Mouse (Mus musculus) heart, embryonic 13.5 days (tissue): ENCODE measurements around the gene Hoxa13. TPM values are rescaled to one million over a fixed set of nuclear protein-coding genes. Genes with fewer than 3 reads are reported as not detected.
A peak's percentile ranks its signal among the peaks of the same experiment; 100 is the strongest.

ENCODE experiments used
- ATAC-seq: fragments of 200-750 bp; cut with Nextera tagmentation; 2 replicates; pipeline ENCODE4 v1.8.0; 2017; ENCODE audit warnings: moderate TSS enrichment; ENCODE audit not compliant: insufficient number of reproducible peaks, low FRiP score, low TSS enrichment; ENCODE audit errors: extremely low read depth
- H3K27ac ChIP-seq: fragments of 300-500 bp; sonication (generic); replicated peaks from 2 replicates; pipeline ENCODE4 v1.5.1; 2015; ENCODE audit warnings: moderate library complexity, mild to moderate bottlenecking, inconsistent platforms
- H3K27me3 ChIP-seq: fragments of 300-500 bp; sonication (generic); replicated peaks from 2 replicates; pipeline ENCODE4 v1.6.1; 2015; ENCODE audit warnings: mild to moderate bottlenecking, inconsistent platforms
- H3K36me3 ChIP-seq: fragments of 300-500 bp; sonication (generic); 2 replicates; pipeline ENCODE4 v1.6.1; 2015; ENCODE audit warnings: mild to moderate bottlenecking, inconsistent platforms
- H3K4me1 ChIP-seq: fragments of 300-500 bp; sonication (generic); 2 replicates; pipeline ENCODE4 v1.6.1; 2015; ENCODE audit warnings: inconsistent platforms
- H3K4me2 ChIP-seq: fragments of 300-500 bp; sonication (generic); 2 replicates; pipeline ENCODE4 v1.6.1; 2015; ENCODE audit warnings: inconsistent platforms, mild to moderate bottlenecking, moderate library complexity
- H3K4me3 ChIP-seq: fragments of 300-500 bp; sonication (generic); 2 replicates; pipeline ENCODE4 v1.5.1; 2015; ENCODE audit warnings: moderate library complexity, mild to moderate bottlenecking, inconsistent platforms
- H3K9ac ChIP-seq: fragments of 300-500 bp; sonication (generic); 2 replicates; pipeline ENCODE4 v1.6.1; 2015; ENCODE audit warnings: inconsistent platforms, mild to moderate bottlenecking, moderate library complexity
- H3K9me3 ChIP-seq: fragments of 300-500 bp; sonication (generic); 2 replicates; pipeline ENCODE4 v1.6.1; 2016; ENCODE audit warnings: inconsistent platforms
- WGBS: fragments of 180-500 bp; shearing (Covaris S2); methylation state at CpG from one replicate; pipeline ENCODE4 v1.1.7; 2015; ENCODE audit warnings: mixed read lengths; 5-methylcytosine and 5-hydroxymethylcytosine counted together
- polyA plus RNA-seq: library from polyadenylated mRNA; unstranded; fragments of >200 nt; fragmentation: Nextera tagmentation; extraction: Ambion mirVana; gene quantifications from 2 replicates; pipeline ENCODE4 v1.2.1, GENCODE M21; 2015

The Hoxa13 gene
- polyA plus RNA-seq, 1 experiment from 2014 or later = not detected

- 83% methylated on average over 5 of the region's 5 CpGs for WGBS
- Histone ChIP-seq H3K9me3 (no peaks in the 10 kb centered on the region), H3K9ac (no peak overlapping the region), H3K36me3 (no peaks in the 10 kb centered on the region), H3K4me1 (peaks cover 11% of the 10 kb centered on the region; the same call in 1 of the 2 replicates), H3K27ac (no peak overlapping the region), H3K4me2 (no peak overlapping the region), H3K27me3 (peaks cover 65% of the 10 kb centered on the region), H3K4me3 (no peak overlapping the region)
- no peak for ATAC-seq
Measured at GRCm38 (mm10) chr6:52283896-52284295, 23.2 kb upstream of the Hoxa13 start.

- WGBS = 40% methylated on average over 12 of the region's 12 CpGs
- Histone ChIP-seq H3K27ac (no peak overlapping the region), H3K4me3 (no peak overlapping the region), H3K9me3 (no peaks in the 10 kb centered on the region), H3K4me2 (no peak overlapping the region), H3K4me1 (peaks cover 11% of the 10 kb centered on the region; the same call in 1 of the 2 replicates), H3K27me3 (peaks cover 71% of the 10 kb centered on the region), H3K36me3 (no peaks in the 10 kb centered on the region), H3K9ac (no peak overlapping the region)
- ATAC-seq = no peak
Measured at GRCm38 (mm10) chr6:52281084-52281483, 20.4 kb upstream of the Hoxa13 start.

GRCm38 (mm10) chr6:52276920-52277319 is 16.2 kb upstream of the Hoxa13 start:
- ATAC-seq = no peak
- Histone ChIP-seq H3K4me3 (no peak overlapping the region), H3K27me3 (peaks cover 91% of the 10 kb centered on the region), H3K27ac (no peak overlapping the region), H3K9me3 (no peaks in the 10 kb centered on the region), H3K4me2 (no peak overlapping the region), H3K9ac (no peak overlapping the region), H3K4me1 (peaks cover 21% of the 10 kb centered on the region), H3K36me3 (no peaks in the 10 kb centered on the region)
- WGBS = 5% methylated on average over 5 of the region's 5 CpGs

GRCm38 (mm10) chr6:52276382-52276781 is 15.7 kb upstream of the Hoxa13 start:
- Histone ChIP-seq H3K9me3 (no peaks in the 10 kb centered on the region), H3K9ac (no peak overlapping the region), H3K27me3 (peaks cover 92% of the 10 kb centered on the region), H3K4me3 (no peak overlapping the region), H3K27ac (no peak overlapping the region), H3K4me2 (no peak overlapping the region), H3K36me3 (no peaks in the 10 kb centered on the region), H3K4me1 (peaks cover 21% of the 10 kb centered on the region)
- WGBS = 6% methylated on average over 6 of the region's 6 CpGs
- ATAC-seq = no peak

- no peak overlapping the region for H3K9ac ChIP-seq
- H3K4me1 ChIP-seq = peaks cover 17% of the 10 kb centered on the region
- H3K9me3 ChIP-seq = no peaks in the 10 kb centered on the region
- no peak overlapping the region for H3K27ac ChIP-seq
- ATAC-seq = no peak
- H3K27me3 ChIP-seq = peaks cover 92% of the 10 kb centered on the region
- H3K4me2 ChIP-seq = no peak overlapping the region
- 14% methylated on average over 8 of the region's 8 CpGs for whole genome bisulfite sequencing
- no peak overlapping the region for H3K4me3 ChIP-seq
- H3K36me3 ChIP-seq = no peaks in the 10 kb centered on the region
Measured at GRCm38 (mm10) chr6:52275563-52276280, 15.0 kb upstream of the Hoxa13 start.

GRCm38 (mm10) chr6:52274576-52274975 is 13.9 kb upstream of the Hoxa13 start:
- WGBS = 7% methylated on average over 11 of the region's 11 CpGs
- Histone ChIP-seq H3K36me3 (no peaks in the 10 kb centered on the region), H3K4me2 (no peak overlapping the region), H3K27me3 (peaks cover 94% of the 10 kb centered on the region), H3K9ac (no peak overlapping the region), H3K27ac (no peak overlapping the region), H3K9me3 (no peaks in the 10 kb centered on the region), H3K4me1 (peaks cover 11% of the 10 kb centered on the region), H3K4me3 (no peak overlapping the region)
- no peak for ATAC-seq

- H3K4me2 ChIP-seq = peak overlapping the region; percentile 14
- H3K9me3 ChIP-seq = no peaks in the 10 kb centered on the region
- WGBS = 2% methylated on average over 22 of the region's 22 CpGs
- no peak for ATAC-seq
- H3K27me3 ChIP-seq = peaks cover 97% of the 10 kb centered on the region
- no peak overlapping the region for H3K27ac ChIP-seq
- no peaks in the 10 kb centered on the region for H3K36me3 ChIP-seq
- no peak overlapping the region for H3K9ac ChIP-seq
- peak overlapping the region; percentile 18 for H3K4me3 ChIP-seq
- H3K4me1 ChIP-seq = peaks cover 11% of the 10 kb centered on the region
Measured at GRCm38 (mm10) chr6:52273656-52274280, 13.1 kb upstream of the Hoxa13 start.

GRCm38 (mm10) chr6:52272766-52273655 is 12.3 kb upstream of the Hoxa13 start:
- ATAC-seq = no peak
- H3K4me3 ChIP-seq = peak overlapping the region; percentile 18
- no peak overlapping the region for H3K9ac ChIP-seq
- H3K27ac ChIP-seq = no peak overlapping the region
- H3K36me3 ChIP-seq = no peaks in the 10 kb centered on the region
- peaks cover 99% of the 10 kb centered on the region for H3K27me3 ChIP-seq
- WGBS = 12% methylated on average over 22 of the region's 22 CpGs
- H3K9me3 ChIP-seq = no peaks in the 10 kb centered on the region
- peak overlapping the region; percentile 14 for H3K4me2 ChIP-seq
- peaks cover 11% of the 10 kb centered on the region for H3K4me1 ChIP-seq

- H3K36me3 ChIP-seq = no peaks in the 10 kb centered on the region
- no peaks in the 10 kb centered on the region for H3K9me3 ChIP-seq
- no peak overlapping the region for H3K27ac ChIP-seq
- no peak overlapping the region for H3K4me2 ChIP-seq
- peaks cover 98% of the 10 kb centered on the region for H3K27me3 ChIP-seq
- WGBS = 9% methylated on average over 23 of the region's 23 CpGs
- no peak overlapping the region for H3K9ac ChIP-seq
- peaks cover 11% of the 10 kb centered on the region for H3K4me1 ChIP-seq
- ATAC-seq = no peak
- H3K4me3 ChIP-seq = no peak overlapping the region
Measured at GRCm38 (mm10) chr6:52270494-52271480, 10.1 kb upstream of the Hoxa13 start.

GRCm38 (mm10) chr6:52268756-52269155 is 8.1 kb upstream of the Hoxa13 start:
- peaks cover 98% of the 10 kb centered on the region for H3K27me3 ChIP-seq
- ATAC-seq = no peak
- H3K9ac ChIP-seq = no peak overlapping the region
- peaks cover 8% of the 10 kb centered on the region for H3K4me1 ChIP-seq
- no peak overlapping the region for H3K4me2 ChIP-seq
- WGBS = 5% methylated on average over 3 of the region's 3 CpGs
- no peaks in the 10 kb centered on the region for H3K36me3 ChIP-seq
- H3K27ac ChIP-seq = no peak overlapping the region
- H3K4me3 ChIP-seq = no peak overlapping the region
- no peaks in the 10 kb centered on the region for H3K9me3 ChIP-seq
